Mouse (Mus musculus) granulocyte monocyte progenitor cell, adult 5-6 weeks (primary cell): ENCODE measurements around the gene Akap4. TPM values are rescaled to one million over a fixed set of nuclear protein-coding genes. Genes with fewer than 3 reads are reported as not detected.

Experiments used
- ATAC-seq: replicated peaks from 2 replicates; pipeline ENCODE4 v1.8.0; 2016; ENCODE audit warnings: mild to moderate bottlenecking, moderate TSS enrichment, inconsistent platforms; ENCODE audit not compliant: poor library complexity, severe bottlenecking
- total RNA-seq, 2 experiments: library from RNA; stranded (forward) in 1 of 2; stranded (reverse) in 1 of 2; fragments of 200-712, 200-1000 nt in 1 of 2; fragments of >200 nt in 1 of 2; fragmentation: Nextera tagmentation in 1 of 2; gene quantifications; 2 replicates each; pipeline ENCODE4 v1.2.3; 2014 to 2017

The Akap4 gene
- total RNA-seq (2014; fragmentation: Nextera tagmentation) (not detected in 2 replicates), total RNA-seq (2017) (not detected in 2 replicates)

DNA sequence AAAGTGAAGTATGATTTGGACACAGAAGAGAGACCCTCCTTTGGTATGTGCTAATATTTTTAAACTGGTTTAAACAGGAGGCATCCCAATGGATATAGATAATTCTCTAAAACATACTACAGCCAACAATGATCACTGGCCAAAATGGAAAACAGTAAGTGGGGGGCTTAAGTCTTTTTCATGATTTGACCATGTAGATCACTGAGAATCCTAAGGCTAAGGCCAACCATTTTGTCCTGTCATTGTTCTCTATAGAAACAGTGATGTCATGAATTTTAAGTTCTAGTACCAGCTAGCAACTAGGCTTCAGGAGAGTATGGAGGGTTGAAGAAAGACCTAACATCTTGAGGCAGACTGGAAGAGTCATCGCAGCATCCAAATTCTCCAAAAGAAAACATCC is at the start of gene Akap4:
Gene Akap4, plus strand, starts transcription at position 301 of the 400 bp plus-strand sequence.
- no peak for ATAC-seq

DNA sequence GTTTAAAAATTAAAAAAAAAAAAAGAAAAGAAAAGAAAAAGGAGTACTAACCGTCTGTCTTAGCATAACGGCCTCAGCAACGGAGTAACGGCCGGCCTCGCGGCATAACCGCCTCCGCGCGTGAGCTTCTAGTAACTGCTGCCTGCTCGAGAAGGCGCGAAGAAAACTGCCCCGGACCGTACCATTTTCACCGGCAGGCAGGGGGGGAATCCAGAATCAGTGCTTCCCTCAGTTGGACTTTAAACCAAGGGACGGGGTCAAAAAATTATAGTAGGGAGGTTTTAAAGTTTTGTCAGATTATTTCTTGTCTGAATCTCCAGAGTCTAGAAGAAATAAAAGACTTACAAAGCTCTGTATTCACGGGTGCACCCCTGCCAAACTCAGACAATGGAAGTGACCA is 25.8 kb upstream of the Akap4 start, which contains the start of gene Ccnb3:
Gene Ccnb3, minus strand, starts transcription at position 101 of the 400 bp plus-strand sequence.
- ATAC-seq, result no peak

DNA sequence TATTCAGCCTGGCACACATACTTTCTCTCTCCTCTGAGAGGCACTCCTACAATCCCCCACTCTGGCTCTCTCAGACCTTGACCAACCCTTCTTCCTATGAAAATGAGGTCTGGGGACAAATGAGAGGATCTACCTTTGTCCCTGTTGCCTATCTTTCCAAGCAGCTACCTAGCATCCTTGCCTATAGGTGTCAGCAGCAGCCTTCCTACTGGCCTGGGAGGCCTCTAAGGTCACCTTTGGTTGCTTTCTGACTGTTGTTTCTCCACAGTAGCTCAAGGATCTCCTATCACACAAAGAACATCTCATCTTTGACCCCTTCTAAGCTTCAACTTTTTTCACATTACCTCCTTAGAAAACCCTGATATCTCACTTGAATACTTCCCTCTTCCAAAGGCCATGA is 10.3 kb upstream of the Akap4 start:
- no peak for ATAC-seq

DNA sequence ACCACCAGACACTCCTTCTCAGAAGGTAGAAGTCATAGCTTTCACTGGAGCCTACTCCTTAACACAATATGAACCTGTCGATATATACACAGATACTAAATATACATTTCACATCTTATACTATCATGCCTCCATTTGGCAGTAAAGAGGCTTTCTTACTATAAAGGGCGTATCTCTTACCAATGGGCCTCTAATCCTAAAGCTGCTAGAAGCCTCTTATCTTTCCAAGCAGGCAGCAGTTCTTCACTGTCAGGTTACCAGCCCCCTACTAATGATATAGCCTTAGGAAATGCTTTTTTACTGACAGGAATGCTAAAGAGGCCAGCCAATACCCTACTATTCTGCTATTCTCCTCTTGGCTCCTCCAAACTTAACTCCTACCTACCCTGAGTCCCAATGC is 9.7 kb upstream of the Akap4 start:
- no peak for ATAC-seq

DNA sequence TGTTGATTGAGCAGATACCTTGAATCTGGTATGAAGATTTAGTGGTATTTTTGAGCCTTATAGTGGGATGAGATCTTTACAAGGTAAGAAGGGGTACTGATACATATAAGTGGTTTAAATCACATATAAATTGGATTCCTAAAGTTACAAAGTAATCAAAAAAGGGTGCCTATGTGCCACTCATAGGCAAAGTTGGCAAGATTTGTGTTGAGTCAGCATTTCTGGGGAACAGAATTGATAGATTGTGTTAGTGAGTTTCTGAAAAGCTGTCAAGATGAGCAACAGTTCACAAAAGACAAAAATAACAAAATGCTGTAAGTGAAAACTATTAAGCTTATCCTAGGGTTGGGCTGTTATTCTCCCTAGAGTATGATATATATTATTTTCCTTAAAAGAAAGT is 3.2 kb upstream of the Akap4 start:
- ATAC-seq, result no peak

DNA sequence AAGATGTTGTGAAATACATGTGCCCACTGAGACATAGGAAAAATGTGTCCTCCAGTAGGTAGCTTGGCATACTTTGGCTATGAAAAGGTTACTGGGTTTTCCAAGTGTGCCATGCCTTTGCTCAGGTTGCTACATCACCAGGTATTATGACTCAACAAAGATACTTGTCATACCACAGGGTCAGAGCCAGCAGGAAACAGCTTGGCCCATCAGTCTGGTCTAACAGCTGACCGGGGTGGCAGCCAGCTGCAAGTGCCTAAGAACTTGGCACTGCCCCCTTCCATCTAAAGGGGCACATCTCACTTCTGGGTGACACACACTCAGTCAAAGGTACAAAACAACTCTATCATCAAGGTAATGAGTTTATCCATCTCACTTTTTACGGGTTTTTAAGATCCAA is 683 bp downstream of the Akap4 start:
- no peak for ATAC-seq

DNA sequence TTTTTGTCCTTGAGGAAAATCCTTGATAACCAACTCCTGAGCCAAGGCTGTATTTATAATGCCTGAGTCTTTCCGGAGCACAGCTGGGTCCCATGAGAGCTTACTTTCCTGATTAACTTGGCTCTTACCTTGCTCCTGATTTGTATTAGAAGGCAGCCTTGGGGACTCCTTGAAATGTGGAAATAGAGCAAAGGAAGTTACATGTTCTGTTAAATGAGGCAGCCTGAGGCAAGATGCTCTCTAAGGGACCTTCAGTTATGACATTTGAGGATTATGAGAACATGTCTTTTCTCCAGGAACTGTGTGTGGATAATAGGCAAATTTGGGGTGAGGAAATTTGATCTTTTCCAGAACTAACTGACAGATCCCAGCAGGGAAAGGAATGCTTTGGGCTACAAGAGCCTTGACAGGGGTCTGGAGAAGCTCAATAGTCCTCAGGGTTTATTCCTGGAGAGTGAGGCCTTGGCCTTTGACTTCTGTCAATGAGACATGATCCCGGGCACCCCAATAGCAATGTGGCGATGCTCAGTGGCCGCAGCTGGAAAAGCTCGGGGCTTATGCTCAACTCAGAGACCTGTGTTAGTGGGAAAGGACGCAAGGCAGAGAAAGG is 12.6 kb downstream of the Akap4 start:
- no peak for ATAC-seq

DNA sequence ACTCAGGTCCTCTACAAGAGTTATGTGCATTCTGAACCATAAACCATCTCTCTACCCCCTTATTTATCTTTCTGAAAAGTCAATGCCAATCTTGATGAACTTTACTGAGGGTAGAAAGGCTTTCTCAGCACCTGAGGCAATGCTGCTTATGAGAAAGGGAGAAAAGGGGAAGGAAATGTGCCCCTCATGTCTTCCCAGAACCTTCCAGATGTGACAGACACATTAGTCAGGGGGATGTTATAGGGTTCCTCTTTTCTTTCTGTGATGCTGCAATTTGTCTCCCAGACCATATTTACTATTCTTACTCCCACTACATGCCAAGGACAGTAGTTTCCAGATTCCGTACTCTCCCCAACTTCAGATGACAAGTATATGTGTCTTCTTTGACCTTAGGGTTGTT is 18.6 kb downstream of the Akap4 start:
- ATAC-seq, result peak; percentile 87

DNA sequence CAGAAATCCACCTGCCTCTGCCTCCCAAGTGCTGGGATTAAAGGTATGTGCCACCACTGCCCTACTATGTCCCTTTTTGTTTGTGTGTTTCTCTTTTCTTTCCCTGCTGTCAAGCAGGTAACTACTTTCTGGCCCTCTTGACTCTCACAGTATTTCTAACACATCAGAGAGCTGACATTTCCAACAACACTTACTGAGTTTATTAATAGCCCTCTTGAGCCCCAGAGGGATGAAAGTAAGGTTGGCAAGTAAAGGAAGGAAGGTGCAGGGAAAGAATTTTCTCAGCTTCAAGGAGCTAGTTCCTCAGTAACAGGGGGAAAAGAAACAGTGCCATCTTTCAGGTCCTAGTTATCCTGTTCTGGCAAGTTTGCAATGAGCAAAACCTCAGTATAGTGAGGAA is 23.0 kb downstream of the Akap4 start:
- ATAC-seq, result no peak

DNA sequence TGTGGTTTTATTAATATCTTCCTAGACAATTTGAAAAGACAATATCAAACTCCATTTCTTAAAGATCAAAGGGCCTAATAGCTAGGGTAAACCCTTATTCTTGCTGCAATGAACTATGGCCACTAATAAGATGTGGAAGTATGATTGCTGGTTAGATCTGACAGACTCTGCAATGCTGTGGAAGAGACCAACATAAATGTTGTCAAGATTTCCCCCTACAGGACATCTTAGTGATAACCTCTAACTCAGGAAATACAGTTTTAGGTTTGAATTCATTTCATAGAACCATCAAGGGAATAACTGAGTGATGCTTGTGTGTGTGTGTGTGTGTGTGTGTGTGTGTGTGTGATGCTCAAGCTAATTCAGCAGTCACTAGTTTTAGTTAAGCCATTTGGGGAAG is 35.0 kb downstream of the Akap4 start:
- ATAC-seq, result no peak

DNA sequence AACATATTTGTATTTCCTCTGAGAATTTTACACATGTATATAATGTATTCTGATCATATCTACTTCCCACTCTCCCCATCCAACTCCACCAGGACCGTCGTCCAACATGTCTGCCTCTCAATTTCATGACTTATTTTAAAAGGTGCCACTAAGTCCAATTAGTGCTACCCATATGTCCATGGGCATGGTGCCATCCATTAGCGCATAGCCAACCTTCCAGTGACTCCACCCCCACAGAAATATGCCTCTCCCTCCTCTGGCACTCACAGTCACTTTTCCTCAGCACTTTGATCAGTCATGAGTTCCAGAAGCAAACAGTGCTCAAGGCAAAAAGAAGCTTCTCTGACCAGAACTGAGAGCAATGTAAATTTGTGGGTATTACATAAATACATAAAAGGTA is 47.6 kb downstream of the Akap4 start:
- no peak for ATAC-seq

DNA sequence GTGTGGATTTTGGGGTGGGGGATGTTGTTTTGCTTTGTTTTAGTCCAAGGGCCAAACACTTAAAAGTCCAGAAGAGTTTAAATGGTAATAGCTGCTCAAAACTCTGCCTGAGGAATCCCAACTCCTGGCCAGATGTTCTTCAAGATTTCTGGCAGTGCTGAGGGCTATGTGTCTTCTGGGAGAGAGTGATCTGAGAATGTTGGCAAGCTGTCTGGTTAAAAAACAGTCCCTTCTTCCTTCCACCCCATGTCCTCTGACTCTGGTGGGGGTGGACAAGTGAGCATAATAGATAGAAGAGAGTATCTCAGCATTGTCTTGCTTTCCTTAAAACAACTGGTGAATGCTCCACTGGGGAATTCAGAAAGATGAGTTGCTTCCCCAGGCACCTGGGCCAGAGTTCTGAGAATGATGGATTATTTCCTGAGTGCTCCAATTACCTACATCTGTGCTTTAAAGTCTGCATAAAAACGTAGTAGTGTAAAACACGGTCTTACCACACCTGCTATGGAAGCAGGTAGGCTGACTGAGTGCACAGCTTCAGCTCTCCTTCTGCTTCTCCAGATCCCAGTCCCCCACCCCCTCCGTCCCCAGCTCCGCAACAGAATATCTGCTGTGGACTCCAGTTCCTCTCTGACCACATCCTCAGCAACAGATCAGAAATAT is 54.4 kb downstream of the Akap4 start:
- ATAC-seq, result no peak

Other genes starting within 250 kb of the Akap4 start
- not detected in 2 replicates for gene Ccnb3, start 25.9 kb upstream of the Akap4 start, total RNA-seq (2014; fragmentation: Nextera tagmentation)
- gene Ccnb3, start 25.9 kb upstream of the Akap4 start, total RNA-seq (2017), result not detected in 2 replicates